Mouse (Mus musculus) ES-CJ7 (cell line): ENCODE results near the gene Crocc.

Experiments
- DNase-seq: peaks from one replicate; pipeline ENCODE4 v3.0.0; 2011; ENCODE audit warnings: low read depth, low spot score

Crocc gene

DNA sequence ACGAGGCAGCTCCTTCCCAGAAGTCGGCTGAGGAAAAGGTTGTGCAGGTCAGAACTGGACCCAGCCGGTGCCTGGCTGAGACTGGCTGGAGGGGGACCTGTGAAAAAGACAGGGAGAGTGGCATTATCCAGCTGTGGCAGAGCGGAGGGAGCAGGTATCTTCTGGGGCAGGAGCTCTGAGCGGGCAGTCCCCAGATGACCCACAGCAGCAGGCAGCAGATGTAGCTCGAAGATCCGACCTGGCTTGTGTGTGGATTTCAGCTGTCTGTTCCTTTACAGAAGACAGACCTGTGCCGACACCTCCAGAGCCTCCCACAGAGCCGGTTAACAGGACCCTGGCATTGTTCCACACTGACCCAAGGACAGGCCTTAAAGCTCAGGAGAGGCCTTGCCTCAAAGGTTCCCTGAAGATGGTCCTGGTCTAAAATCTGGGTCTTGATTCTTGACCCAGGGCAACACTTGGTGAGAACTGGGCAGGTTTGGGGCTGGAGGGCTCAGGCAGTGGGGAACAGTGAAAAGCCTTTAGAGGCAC lies 7.2 kb upstream of the Crocc start:
- no peak for DNase-seq

GRCm38 (mm10) chr4:141066709-141067515 lies 6.6 kb upstream of the Crocc start:
- no peak for DNase-seq

GRCm38 (mm10) chr4:141065123-141065522 lies 4.8 kb upstream of the Crocc start:
- DNase-seq, result peak; percentile 85

GRCm38 (mm10) chr4:141064104-141064659 lies 3.8 kb upstream of the Crocc start:
- no peak for DNase-seq

DNA sequence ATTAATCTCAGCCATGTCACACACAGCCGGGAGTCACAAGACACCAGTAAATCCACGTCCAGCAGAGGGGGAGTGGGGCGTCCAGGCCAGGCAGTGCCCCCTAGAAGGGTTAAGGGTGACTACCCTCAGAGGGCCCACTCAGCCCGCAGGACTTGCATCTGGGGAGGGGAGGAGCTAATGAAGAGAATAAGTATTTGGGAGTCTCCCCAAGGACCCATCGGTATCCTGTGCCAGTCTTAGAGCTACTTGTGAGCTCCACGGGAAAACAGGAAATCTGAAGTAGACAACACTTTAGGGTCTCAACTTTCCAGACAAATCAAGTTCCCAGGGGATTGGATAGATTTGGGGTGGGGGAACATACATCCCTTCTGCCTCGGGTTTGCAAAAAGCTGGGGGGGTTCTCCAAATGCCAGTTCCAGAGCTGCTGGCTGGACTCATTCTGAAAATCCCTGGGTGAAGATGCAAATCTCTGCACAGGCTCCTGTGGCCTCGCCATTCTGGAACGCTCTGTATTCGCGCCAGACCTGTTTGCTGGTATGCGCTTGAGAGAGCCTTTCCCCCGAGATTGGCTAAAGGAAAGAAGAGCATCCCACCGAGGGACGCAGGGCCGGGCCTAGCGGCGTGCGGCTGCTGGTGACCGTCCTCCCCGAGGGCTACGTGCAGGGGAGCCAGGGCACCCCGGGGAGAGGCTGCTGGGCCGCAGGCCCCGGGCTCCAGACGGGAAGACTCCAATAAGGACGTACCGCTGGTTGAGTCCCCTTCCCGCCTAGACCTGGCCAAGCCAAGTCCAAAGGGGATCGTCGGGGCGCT lies 529 bp downstream of the Crocc start:
- no peak for DNase-seq

GRCm38 (mm10) chr4:141058835-141059234 lies 1.5 kb downstream of the Crocc start:
- DNase-seq, result no peak

DNA sequence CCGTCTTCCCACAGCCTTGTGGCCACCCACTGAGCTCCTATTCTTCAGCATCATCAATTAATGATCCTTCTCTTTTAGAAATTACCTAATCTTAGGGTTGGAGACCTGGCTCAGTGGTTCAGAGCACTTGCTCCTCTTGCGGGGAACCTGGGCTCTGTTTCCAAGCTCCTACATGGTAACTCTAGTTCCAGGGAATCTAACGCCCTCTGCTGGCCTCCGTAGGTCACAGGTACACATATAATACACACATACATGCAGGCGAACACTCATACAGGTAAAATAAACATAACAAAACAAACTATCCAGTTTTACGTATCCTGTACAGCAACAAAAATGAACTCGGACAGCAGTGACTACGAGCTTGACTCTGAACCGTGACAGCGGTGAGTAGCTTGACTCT lies 3.4 kb downstream of the Crocc start:
- peak; percentile 61 for DNase-seq

- DNase-seq, result peak; percentile 36
Observed at GRCm38 (mm10) chr4:141053568-141054161, 6.7 kb downstream of the Crocc start.

- no peak for DNase-seq
Observed at GRCm38 (mm10) chr4:141053138-141053537, 7.2 kb downstream of the Crocc start.

- no peak for DNase-seq
Observed at GRCm38 (mm10) chr4:141052442-141052841, 7.9 kb downstream of the Crocc start.

DNA sequence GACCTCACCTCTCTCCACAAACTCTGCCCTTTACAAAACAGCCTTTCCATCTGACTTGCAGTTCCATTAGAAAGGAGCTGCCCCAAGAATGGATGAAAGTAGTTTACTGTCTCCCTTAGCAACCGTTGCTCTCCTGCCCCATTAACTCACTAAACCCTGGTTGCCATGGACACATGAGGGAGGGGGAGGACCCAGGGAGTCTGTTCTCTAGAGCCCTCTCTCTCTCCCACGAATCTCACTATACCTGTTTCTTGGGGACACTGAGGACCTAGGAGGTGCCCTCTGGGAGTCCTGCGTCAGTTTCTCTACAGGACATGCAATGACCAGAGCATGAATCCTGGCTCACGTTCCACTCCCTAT lies 10.9 kb downstream of the Crocc start:
- DNase-seq, result no peak

- no peak for DNase-seq
Observed at GRCm38 (mm10) chr4:141048810-141049475, 11.4 kb downstream of the Crocc start.

GRCm38 (mm10) chr4:141044816-141045215 lies 15.5 kb downstream of the Crocc start:
- peak; percentile 64 for DNase-seq

DNA sequence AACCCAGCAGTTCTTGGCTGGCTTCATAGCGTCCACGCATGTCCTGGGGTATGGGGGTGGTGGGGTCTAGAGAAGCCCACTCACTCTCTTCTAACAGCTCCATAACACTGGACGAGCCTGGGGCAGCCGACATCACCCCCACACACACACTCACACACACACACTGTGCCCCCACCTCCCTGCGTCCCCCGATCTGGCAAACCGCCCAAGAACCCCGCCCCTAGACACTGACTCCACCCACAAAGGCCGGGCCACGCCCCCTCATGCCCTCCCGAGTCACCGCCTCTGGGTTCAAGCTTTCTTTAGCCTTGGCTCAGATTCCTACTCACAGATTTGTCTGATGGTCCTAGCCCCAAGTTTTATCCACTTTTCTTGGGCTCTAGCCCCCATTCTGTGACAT lies 19.2 kb downstream of the Crocc start:
- DNase-seq, result peak; percentile 52

DNA sequence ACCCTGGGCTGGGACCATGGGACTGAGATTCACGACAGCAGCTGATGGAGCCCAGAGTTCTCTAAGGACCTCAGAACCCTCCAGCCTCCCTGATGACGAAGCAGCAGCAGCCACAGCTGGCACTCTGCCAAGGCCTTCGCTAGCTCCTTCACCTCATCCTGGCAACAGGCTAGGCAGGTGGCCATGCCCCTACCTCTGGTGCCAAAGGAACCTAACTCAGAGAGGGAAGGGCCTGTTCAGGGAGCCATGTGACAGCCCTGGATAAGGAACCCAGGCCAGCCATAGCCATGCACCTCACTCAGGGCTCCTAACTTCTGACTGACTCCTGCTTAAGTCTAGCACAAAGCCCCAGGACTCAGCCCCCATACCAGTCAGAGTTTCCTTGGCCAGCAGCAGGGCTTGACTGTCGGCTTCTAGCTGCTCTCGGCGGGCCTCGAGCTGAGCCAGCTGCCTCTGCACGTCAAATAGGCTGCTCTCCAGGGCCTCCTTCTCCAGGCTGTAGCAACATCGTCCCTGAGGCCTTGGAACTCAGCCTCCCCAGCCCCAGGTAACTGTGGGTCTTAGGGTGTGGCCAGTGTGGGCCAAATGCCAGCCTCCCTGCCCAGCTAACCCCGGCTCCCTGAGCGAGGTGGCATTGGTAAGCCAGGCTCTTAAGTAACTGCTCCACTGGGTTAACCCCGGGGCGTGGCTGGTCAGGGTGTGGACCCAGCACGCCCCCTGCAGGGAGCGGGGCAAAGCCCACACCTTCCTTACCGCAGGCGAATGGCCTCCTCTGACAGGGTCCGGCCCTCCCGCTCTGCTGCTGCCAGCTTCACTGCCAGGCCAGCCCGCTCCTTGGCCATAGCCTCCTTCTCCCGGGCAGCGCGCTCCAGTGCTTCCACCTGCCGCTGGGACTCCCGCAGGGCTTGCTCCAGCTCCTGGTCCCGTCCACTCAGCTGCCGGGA lies 26.5 kb downstream of the Crocc start:
- DNase-seq, result no peak

- peak; percentile 58 for DNase-seq
Observed at GRCm38 (mm10) chr4:141031733-141032132, 28.6 kb downstream of the Crocc start.

- DNase-seq, result no peak
Observed at GRCm38 (mm10) chr4:141030541-141031206, 29.7 kb downstream of the Crocc start.

DNA sequence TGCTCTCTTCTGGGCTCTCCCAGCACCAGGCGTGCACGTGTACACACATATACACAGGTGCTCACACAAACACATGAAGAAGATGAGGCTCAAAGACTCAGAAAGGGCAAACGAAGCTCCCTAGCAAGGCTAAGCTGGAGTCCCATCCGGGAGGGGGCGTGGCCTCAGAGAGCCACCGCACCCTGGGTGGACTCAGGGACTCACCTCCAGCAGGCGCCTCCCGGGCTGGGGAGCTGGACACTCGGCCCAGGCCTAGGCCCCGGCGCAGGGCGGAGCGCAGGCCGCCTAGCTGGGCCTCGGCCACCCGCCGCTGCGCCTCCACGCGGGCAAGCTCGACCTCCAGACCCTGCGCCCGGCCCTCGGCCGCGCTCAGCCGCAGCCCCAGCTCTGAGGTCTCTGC lies 35.4 kb downstream of the Crocc start:
- no peak for DNase-seq

DNA sequence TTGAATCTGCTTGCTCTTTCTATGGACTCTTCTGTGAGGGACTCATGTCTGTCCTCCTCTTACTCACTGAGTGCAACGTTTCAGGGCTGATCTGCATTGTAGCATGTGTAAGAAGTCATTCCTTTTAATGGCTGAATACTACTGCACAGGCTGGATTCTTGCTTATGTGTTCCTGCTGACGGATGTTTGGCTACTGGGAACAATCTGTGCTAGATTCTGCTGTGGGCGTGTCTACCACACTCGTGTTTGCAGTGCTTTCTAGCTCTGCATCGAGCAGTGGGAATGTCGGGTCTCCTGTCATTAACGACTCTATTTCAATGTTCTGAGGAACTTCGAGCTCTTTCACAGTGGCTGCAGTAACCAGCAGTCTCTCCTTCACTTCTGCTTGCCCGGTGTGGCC lies 36.3 kb downstream of the Crocc start:
- DNase-seq, result no peak

DNA sequence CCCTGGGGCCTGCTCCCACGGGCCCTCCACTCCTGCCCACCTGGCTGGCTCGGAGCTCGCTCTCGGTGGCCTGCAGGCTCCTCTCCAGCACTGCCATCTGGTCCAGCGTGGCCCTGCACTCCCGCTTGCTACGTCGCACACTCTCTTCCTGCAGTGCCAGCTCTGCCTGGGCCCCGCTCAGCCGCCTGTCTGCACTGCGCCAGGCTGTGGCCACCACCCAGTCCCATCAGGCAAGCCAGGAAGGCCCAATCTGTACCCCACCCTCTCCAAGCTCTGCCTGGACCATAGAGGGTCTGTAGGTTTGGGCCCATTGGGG lies 38.8 kb downstream of the Crocc start:
- DNase-seq, result no peak
